Mouse (Mus musculus) right cerebral cortex, postnatal 10 days (tissue): ENCODE measurements at regions not wholly inside any gene's neighbourhood (a gene's known extent, or its start where the extent isn't known, plus 50 kb on each side); places are given as distances from the start of the nearest gene placed in this dataset.

Source experiments
- DNase-seq, 2 experiments: peaks; one replicate each; pipeline ENCODE4 v3.0.0; 2021; ENCODE audit warnings: low spot score in 2 of 2

GRCm38 (mm10) chr10:122564473-122564872 lies 114.1 kb upstream of the Ppm1h start:
- no peak for DNase-seq

GRCm38 (mm10) chr10:122566601-122567000 lies 112.0 kb upstream of the Ppm1h start:
- no peak for DNase-seq

DNA sequence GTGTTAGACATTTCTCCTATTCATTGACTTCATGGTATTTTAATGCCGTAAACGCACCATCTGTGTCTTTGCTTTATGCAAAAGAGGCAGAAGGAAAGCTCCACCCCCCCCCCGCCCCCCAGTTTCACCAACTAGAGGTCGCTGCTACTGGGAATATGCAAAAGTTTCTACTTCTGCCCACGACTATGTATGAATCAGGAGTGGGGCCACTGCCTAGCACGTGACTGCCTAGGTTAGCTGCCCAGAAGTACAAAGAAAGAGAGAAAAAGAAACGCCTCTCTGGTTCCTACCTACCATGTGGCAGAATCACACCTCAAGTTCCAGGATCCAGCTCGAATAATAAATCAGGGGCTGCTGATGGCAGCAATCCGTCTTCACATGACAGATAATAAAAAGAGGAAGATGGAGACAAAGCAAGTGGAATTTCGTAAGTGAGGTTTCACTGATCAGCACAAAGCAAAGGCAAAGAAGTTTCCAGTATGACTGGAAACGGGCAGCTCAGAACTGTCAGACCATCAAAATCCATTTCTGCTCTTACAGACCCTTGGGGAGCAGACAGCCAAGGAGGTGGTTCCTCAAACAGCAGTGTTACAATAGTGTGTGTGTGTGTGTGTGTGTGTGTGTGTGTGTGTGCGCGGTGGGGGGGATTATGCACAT lies 108.9 kb upstream of the Ppm1h start:
- peak in 1 of 2 experiments; percentile 31 for DNase-seq

DNA sequence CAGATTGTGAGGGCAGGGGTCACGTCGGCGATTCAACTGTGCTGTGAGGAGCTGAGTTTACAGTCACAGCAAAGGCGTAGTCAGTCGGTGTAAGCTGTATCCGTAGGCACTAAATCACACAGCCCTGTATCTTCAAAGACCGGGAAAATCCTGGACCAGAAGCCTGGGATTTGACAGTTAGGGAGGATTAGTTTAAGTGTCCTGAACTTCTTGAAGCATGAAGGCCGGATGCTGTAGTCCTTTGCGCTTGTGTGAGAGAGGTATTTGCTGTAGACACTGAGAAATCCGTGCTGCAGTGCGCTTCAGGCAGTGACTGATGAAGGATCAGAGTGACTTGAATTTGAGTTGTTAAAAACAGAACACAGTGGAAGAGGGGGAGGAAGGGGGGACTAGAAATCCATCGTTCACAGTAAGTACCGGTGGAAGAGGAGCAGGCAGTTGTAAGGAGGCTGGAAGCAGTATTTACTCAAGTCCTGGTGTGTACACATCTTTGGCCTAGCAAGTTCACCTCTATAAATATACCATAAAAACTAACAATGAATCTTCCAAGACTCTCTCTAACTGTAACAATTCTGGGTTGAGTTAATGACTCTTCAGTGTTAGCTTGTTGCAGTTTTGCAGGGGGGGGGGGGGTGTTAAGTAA lies 107.5 kb upstream of the Ppm1h start:
- DNase-seq: no peak

DNA sequence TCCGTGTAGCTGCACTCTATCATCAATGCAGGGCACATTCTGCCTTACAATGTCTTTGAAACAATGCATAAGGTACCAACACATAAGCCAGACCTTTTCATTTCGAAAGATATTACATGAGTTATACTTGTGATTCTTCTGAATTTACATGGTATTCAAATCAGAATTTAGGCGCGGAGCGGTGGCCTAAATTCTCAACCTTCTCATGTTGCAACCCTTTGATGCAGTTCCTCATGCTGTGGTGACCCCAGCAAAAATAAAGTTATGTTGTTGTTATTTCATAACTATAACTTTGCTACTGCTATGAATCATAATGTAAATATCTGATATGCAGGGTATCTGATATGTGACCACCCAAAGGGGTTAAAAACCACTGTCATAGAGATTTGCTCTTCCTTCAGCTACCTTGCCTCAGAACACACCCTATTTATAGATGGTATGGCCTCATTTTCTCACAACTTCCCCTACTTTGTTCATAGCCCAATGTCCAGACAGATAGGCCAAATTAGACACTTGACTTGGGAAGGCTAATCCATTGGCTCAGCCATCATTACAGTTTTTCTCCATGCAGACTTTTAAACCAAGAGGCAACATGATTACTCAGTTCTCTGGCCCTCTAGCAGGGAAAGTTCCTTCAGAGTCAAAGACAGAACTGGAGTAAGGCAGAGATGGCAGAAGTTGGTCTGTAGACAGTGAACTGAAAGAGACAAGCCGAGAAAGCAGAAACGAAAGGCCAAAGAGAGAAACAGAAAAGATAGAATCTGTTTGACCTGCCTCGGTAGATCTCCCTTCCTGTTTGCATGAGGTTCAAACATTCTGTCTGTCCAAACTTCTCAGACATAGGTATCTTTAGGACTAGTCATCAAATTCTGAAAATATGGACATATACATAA lies 102.1 kb upstream of the Ppm1h start:
- no peak for DNase-seq

- no peak for DNase-seq
These were observed 100.2 kb upstream of the Ppm1h start for GRCm38 (mm10) chr10:122578209-122579001.

DNA sequence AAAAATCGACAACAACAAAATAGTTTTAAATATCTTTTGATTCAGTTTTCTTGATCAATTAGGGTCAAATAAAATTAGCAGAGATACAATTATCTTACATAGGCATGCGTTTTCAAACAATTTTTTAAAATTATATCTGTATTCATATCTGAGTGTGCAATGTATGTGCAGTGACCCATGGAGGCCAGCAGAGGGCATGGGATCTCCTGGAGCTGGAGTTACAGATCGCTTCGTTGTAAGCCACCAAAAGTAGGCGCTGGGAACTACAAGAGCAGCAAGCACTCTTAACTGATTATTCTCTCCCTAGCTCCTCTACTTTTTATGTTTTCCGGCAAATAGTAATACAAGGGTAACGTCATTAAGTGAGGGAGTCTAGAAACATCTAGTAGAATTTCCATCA lies 97.5 kb upstream of the Ppm1h start:
- no peak for DNase-seq

DNA sequence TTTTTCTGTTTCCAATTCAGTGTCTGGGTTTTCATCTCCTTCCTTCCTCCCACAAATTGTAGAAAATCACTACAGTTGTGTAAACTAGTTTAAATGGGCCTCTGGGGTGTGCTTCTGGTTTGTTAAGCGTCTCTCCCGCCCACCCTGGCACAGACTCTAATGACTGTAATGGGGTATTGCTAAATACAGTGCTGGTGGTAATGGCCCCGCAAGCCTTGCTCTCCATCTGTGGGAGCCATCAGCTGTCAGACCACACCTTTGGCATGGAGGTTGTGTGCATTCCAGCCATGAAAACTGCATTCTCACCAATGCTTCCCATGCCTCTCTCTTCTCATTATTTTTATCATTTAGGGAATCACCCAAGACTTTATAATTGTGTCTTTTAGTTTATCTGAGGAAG lies 91.0 kb upstream of the Ppm1h start:
- no peak for DNase-seq

- DNase-seq: no peak
These were observed 79.1 kb upstream of the Ppm1h start for GRCm38 (mm10) chr10:122599511-122599910.

DNA sequence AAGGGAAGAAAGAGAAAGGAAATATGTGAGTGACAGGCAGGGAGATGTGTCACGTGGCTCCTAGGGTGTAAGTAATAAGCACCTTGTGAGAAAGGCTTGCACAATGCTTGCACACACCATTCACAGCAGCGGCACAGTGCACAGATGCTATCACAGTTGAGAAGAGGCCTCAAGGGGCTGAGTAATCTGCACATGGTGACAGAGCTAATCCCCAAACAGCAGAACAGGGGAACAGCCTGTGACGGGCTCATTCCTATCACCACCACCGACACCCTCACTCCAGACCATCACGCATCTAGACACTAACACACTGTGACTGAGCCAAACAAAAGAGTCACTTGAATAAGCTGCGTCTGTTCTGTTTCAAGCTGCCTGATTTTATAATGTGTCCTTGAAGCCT lies 76.2 kb upstream of the Ppm1h start:
- DNase-seq: peak in 1 of 2 experiments; percentile 27

GRCm38 (mm10) chr10:122603960-122604359 lies 74.6 kb upstream of the Ppm1h start:
- no peak for DNase-seq

GRCm38 (mm10) chr10:122613281-122613680 lies 65.3 kb upstream of the Ppm1h start:
- no peak for DNase-seq

DNA sequence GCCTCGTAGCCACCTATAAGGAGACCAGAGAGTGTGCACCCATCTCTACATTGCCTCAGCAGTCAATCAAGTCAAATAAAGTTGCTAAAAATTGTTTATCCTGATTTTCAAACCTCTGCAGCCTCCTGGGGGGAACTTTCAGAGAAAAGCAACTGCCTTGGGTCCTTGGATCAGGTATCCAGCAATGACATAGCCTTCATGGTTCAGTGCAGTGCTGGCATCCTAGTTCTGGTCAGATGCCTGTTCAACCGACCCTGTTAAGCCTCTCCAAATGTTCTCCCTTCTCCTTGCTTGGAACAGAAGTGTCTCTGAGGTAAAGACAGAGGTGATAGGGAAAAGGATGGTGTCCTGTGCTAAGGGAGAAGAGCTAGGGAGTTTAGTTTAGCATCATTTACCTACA lies 64.7 kb upstream of the Ppm1h start:
- DNase-seq: no peak

GRCm38 (mm10) chr10:122614720-122615119 lies 63.8 kb upstream of the Ppm1h start:
- DNase-seq: peak in 1 of 2 experiments; percentile 29

GRCm38 (mm10) chr10:122615658-122616057 lies 62.9 kb upstream of the Ppm1h start:
- no peak for DNase-seq

DNA sequence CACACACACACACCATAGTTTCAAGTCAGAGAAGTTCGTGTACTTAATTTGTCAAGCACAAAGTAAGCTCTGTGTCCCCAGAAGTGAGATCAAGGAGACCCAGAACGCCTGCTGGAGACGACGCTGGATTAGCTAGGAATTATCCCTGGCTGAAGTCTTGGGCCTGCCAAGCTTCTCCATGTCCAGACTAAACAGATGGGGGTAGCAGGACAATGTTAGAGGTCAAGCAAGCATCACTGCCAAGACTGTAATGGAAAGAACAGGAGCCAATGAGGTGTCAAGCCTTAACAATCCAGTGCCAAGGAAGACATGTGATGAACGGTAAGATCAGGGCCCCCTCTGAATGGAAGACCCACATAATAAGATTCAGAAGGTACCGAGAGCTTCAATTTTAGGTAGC lies 62.2 kb upstream of the Ppm1h start:
- no peak for DNase-seq

- DNase-seq: no peak
These were observed 59.7 kb upstream of the Ppm1h start for GRCm38 (mm10) chr10:122618854-122619253.

- DNase-seq: no peak
These were observed 59.0 kb upstream of the Ppm1h start for GRCm38 (mm10) chr10:122619406-122620116.
